Mouse (Mus musculus): ENCODE measurements around the gene Rgs6. TPM values are rescaled to one million over a fixed set of nuclear protein-coding genes. Genes with fewer than 3 reads are reported as not detected.

The Rgs6 gene
- polyA plus RNA-seq, 1 experiment, result 0.14 TPM

- H3K27me3 ChIP-seq (ENCODE audit: control insufficient read depth, insufficient read depth, low read length), result no peaks in the 10 kb centered on the region
- 80% methylated on average over 4 of the region's 4 CpGs for WGBS
- H3K4me3 ChIP-seq (ENCODE audit: extremely low read depth, insufficient read depth, insufficient read length), result no peak overlapping the region
- DNase-seq (ENCODE audit: low read depth in 1 of 2, low spot score in 2 of 2), result no peak
- H3K36me3 ChIP-seq (ENCODE audit: control insufficient read depth, insufficient read depth, low read length), result no peaks in the 10 kb centered on the region
- no peaks in the 10 kb centered on the region for H3K4me1 ChIP-seq (ENCODE audit: control insufficient read depth, insufficient read depth, insufficient read length)
- H3K27ac ChIP-seq (ENCODE audit: insufficient read depth, low read length), result no peak overlapping the region
- TF ChIP-seq POLR2A (IDR thresholded peaks at IDR 0.05; ENCODE audit: low read depth, low read length), result no peak
- TF ChIP-seq CTCF (IDR thresholded peaks at IDR 0.05; ENCODE audit: extremely low read depth, insufficient read depth, insufficient read length, insufficient replicate concordance), result no peak
Observed at GRCm38 (mm10) chr12:83160700-83161099, 572.6 kb downstream of the Rgs6 start.

- no peak for DNase-seq (ENCODE audit: low read depth in 1 of 2, low spot score in 2 of 2)
- Histone ChIP-seq H3K4me3 (ENCODE audit: extremely low read depth, insufficient read depth, insufficient read length) (no peak overlapping the region), H3K27me3 (ENCODE audit: control insufficient read depth, insufficient read depth, low read length) (no peaks in the 10 kb centered on the region), H3K27ac (ENCODE audit: insufficient read depth, low read length) (no peak overlapping the region), H3K36me3 (ENCODE audit: control insufficient read depth, insufficient read depth, low read length) (no peaks in the 10 kb centered on the region), H3K4me1 (ENCODE audit: control insufficient read depth, insufficient read depth, insufficient read length) (no peaks in the 10 kb centered on the region)
- TF ChIP-seq POLR2A (IDR thresholded peaks at IDR 0.05; ENCODE audit: low read depth, low read length), result no peak
- no peak for TF ChIP-seq CTCF (IDR thresholded peaks at IDR 0.05; ENCODE audit: extremely low read depth, insufficient read depth, insufficient read length, insufficient replicate concordance)
- WGBS, result 64% methylated on average over 5 of the region's 5 CpGs
Observed at GRCm38 (mm10) chr12:83163721-83164120, 575.6 kb downstream of the Rgs6 start.

- no peaks in the 10 kb centered on the region for H3K27me3 ChIP-seq (ENCODE audit: control insufficient read depth, insufficient read depth, low read length)
- 75% methylated on average over 1 of the region's 1 CpGs for WGBS
- no peak for DNase-seq (ENCODE audit: low read depth in 1 of 2, low spot score in 2 of 2)
- H3K27ac ChIP-seq (ENCODE audit: insufficient read depth, low read length), result no peak overlapping the region
- H3K4me1 ChIP-seq (ENCODE audit: control insufficient read depth, insufficient read depth, insufficient read length), result no peaks in the 10 kb centered on the region
- TF ChIP-seq POLR2A (IDR thresholded peaks at IDR 0.05; ENCODE audit: low read depth, low read length) (no peak), CTCF (IDR thresholded peaks at IDR 0.05; ENCODE audit: extremely low read depth, insufficient read depth, insufficient read length, insufficient replicate concordance) (no peak)
- H3K4me3 ChIP-seq (ENCODE audit: extremely low read depth, insufficient read depth, insufficient read length), result no peak overlapping the region
- no peaks in the 10 kb centered on the region for H3K36me3 ChIP-seq (ENCODE audit: control insufficient read depth, insufficient read depth, low read length)
Observed at GRCm38 (mm10) chr12:83165058-83165457, 577.0 kb downstream of the Rgs6 start.

GRCm38 (mm10) chr12:83168310-83168709 is 580.2 kb downstream of the Rgs6 start:
- 71% methylated on average over 6 of the region's 6 CpGs for WGBS
- TF ChIP-seq CTCF (IDR thresholded peaks at IDR 0.05; ENCODE audit: extremely low read depth, insufficient read depth, insufficient read length, insufficient replicate concordance) (no peak), POLR2A (IDR thresholded peaks at IDR 0.05; ENCODE audit: low read depth, low read length) (no peak)
- DNase-seq (ENCODE audit: low read depth in 1 of 2, low spot score in 2 of 2), result no peak

GRCm38 (mm10) chr12:83169495-83170209 is 581.6 kb downstream of the Rgs6 start:
- no peaks in the 10 kb centered on the region for H3K27me3 ChIP-seq (ENCODE audit: control insufficient read depth, insufficient read depth, low read length)
- TF ChIP-seq POLR2A (IDR thresholded peaks at IDR 0.05; ENCODE audit: low read depth, low read length) (no peak), CTCF (IDR thresholded peaks at IDR 0.05; ENCODE audit: extremely low read depth, insufficient read depth, insufficient read length, insufficient replicate concordance) (no peak)
- no peak overlapping the region for H3K4me3 ChIP-seq (ENCODE audit: extremely low read depth, insufficient read depth, insufficient read length)
- no peaks in the 10 kb centered on the region for H3K36me3 ChIP-seq (ENCODE audit: control insufficient read depth, insufficient read depth, low read length)
- no peak overlapping the region for H3K27ac ChIP-seq (ENCODE audit: insufficient read depth, low read length)
- WGBS, result 76% methylated on average over 12 of the region's 12 CpGs
- no peaks in the 10 kb centered on the region for H3K4me1 ChIP-seq (ENCODE audit: control insufficient read depth, insufficient read depth, insufficient read length)
- DNase-seq (ENCODE audit: low read depth in 1 of 2, low spot score in 2 of 2), result no peak

More at GRCm38 (mm10) chr12:83168310-83168709, 580.2 kb downstream of the Rgs6 start:
- Histone ChIP-seq H3K27me3 (ENCODE audit: control insufficient read depth, insufficient read depth, low read length) (no peaks in the 10 kb centered on the region), H3K4me1 (ENCODE audit: control insufficient read depth, insufficient read depth, insufficient read length) (no peaks in the 10 kb centered on the region), H3K36me3 (ENCODE audit: control insufficient read depth, insufficient read depth, low read length) (no peaks in the 10 kb centered on the region), H3K4me3 (ENCODE audit: extremely low read depth, insufficient read depth, insufficient read length) (no peak overlapping the region), H3K27ac (ENCODE audit: insufficient read depth, low read length) (no peak overlapping the region)

GRCm38 (mm10) chr12:83178770-83179169 is 590.7 kb downstream of the Rgs6 start:
- Histone ChIP-seq H3K36me3 (ENCODE audit: control insufficient read depth, insufficient read depth, low read length) (no peaks in the 10 kb centered on the region), H3K27me3 (ENCODE audit: control insufficient read depth, insufficient read depth, low read length) (no peaks in the 10 kb centered on the region), H3K4me3 (ENCODE audit: extremely low read depth, insufficient read depth, insufficient read length) (no peak overlapping the region), H3K27ac (ENCODE audit: insufficient read depth, low read length) (no peak overlapping the region), H3K4me1 (ENCODE audit: control insufficient read depth, insufficient read depth, insufficient read length) (no peaks in the 10 kb centered on the region)
- DNase-seq (ENCODE audit: low read depth in 1 of 2, low spot score in 2 of 2), result no peak
- 82% methylated on average over 2 of the region's 2 CpGs for WGBS
- TF ChIP-seq POLR2A (IDR thresholded peaks at IDR 0.05; ENCODE audit: low read depth, low read length) (no peak), CTCF (IDR thresholded peaks at IDR 0.05; ENCODE audit: extremely low read depth, insufficient read depth, insufficient read length, insufficient replicate concordance) (no peak)

GRCm38 (mm10) chr12:83179860-83180259 is 591.8 kb downstream of the Rgs6 start:
- no peaks in the 10 kb centered on the region for H3K27me3 ChIP-seq (ENCODE audit: control insufficient read depth, insufficient read depth, low read length)
- no peaks in the 10 kb centered on the region for H3K36me3 ChIP-seq (ENCODE audit: control insufficient read depth, insufficient read depth, low read length)
- DNase-seq (ENCODE audit: low read depth in 1 of 2, low spot score in 2 of 2), result no peak
- no peaks in the 10 kb centered on the region for H3K4me1 ChIP-seq (ENCODE audit: control insufficient read depth, insufficient read depth, insufficient read length)
- TF ChIP-seq CTCF (IDR thresholded peaks at IDR 0.05; ENCODE audit: extremely low read depth, insufficient read depth, insufficient read length, insufficient replicate concordance) (no peak), POLR2A (IDR thresholded peaks at IDR 0.05; ENCODE audit: low read depth, low read length) (no peak)
- no peak overlapping the region for H3K27ac ChIP-seq (ENCODE audit: insufficient read depth, low read length)
- 76% methylated on average over 1 of the region's 1 CpGs for WGBS
- H3K4me3 ChIP-seq (ENCODE audit: extremely low read depth, insufficient read depth, insufficient read length), result no peak overlapping the region

Data from spleen, adult 2 months (tissue).